Mouse (Mus musculus) midbrain, embryonic 10.5 days (tissue): Measurements from ENCODE around the gene Chad. TPM values are rescaled to one million over a fixed set of nuclear protein-coding genes. Genes with fewer than 3 reads are reported as not detected.

Experiments
- DNase-seq: peaks from one replicate; pipeline ENCODE4 v3.0.0-alpha.2; 2017; ENCODE audit warnings: low spot score
- H3K27ac ChIP-seq: fragments of 300-500 bp; sonication (generic); replicated peaks from 2 replicates; pipeline ENCODE4 v1.5.1; 2016; ENCODE audit warnings: mild to moderate bottlenecking
- H3K27me3 ChIP-seq: fragments of 300-500 bp; sonication (generic); 2 replicates; pipeline ENCODE4 v1.6.1; 2016; ENCODE audit warnings: low read depth, mild to moderate bottlenecking; ENCODE audit not compliant: poor library complexity, severe bottlenecking
- H3K36me3 ChIP-seq: fragments of 300-500 bp; sonication (generic); 2 replicates; pipeline ENCODE4 v1.6.1; 2016; ENCODE audit warnings: mild to moderate bottlenecking, moderate library complexity
- H3K4me1 ChIP-seq: fragments of 300-500 bp; sonication (generic); 2 replicates; pipeline ENCODE4 v1.6.1; 2016
- H3K4me3 ChIP-seq: fragments of 300-500 bp; sonication (generic); 2 replicates; pipeline ENCODE4 v1.5.1; 2016; ENCODE audit warnings: mild to moderate bottlenecking, moderate library complexity
- H3K9me3 ChIP-seq: fragments of 300-500 bp; sonication (generic); replicated peaks from 2 replicates; pipeline ENCODE4 v1.6.1; 2016; ENCODE audit warnings: mild to moderate bottlenecking
- WGBS: fragments of 180-500 bp; shearing (Covaris S2); methylation state at CpG from one replicate; pipeline ENCODE4 v1.1.7; 2016; 5-methylcytosine and 5-hydroxymethylcytosine counted together
- polyA plus RNA-seq: library from polyadenylated mRNA; unstranded; fragments of >200 nt; fragmentation: Nextera tagmentation; extraction: Ambion mirVana; gene quantifications from 2 replicates; pipeline ENCODE4 v1.2.1, GENCODE M21; 2016

The Chad gene
- polyA plus RNA-seq, 1 experiment from 2014 or later, result 0.39 TPM

DNA sequence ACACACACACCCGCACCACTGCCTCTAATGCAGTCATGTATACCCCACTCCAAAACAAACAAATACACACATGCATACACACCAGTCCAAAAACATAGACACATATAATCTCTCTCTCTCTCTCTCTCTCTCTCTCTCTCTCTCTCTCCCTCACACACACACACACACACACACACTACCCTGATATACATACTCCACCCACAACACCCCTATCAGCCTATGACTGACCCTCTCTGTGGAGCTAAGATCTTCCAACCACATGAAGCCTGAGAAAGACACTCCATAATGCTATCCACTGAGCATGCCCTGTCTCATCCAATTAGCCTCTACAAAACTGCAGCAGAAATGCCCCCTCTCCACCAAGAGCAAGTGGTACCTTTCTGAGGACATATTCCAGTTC, 7.0 kb downstream of the Chad start:
- peaks cover 14% of the 10 kb centered on the region for H3K36me3 ChIP-seq
- H3K27ac ChIP-seq, result no peak overlapping the region
- no peaks in the 10 kb centered on the region for H3K9me3 ChIP-seq
- no peak for DNase-seq
- H3K27me3 ChIP-seq, result peaks cover 8% of the 10 kb centered on the region
- WGBS, result 92% methylated on average over 1 of the region's 1 CpGs
- H3K4me3 ChIP-seq, result no peak overlapping the region
- peaks cover 9% of the 10 kb centered on the region for H3K4me1 ChIP-seq

DNA sequence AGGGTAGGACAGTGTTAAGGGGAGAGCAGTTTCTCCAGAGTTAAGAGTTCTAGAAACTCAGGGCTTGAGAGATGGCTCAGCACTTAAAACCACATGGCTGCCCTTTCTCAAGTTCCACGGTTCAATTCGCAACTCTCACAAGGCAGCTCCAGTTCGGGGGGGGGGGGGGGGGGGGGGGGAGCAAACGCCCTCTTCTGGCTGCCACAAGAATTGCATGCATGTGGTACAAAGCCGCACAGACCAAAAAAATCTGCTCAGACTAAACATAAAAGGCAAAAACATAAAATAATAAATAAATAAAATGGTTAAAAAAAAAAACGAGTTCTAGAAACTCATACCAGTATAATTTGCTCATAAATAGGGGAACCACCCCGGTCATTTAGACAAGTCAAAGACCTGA, 9.7 kb downstream of the Chad start:
- 26% methylated on average over 6 of the region's 7 CpGs for WGBS
- peaks cover 2% of the 10 kb centered on the region for H3K36me3 ChIP-seq
- no peak overlapping the region for H3K27ac ChIP-seq
- H3K27me3 ChIP-seq, result no peaks in the 10 kb centered on the region
- H3K4me1 ChIP-seq, result peaks cover 13% of the 10 kb centered on the region
- no peak overlapping the region for H3K4me3 ChIP-seq
- DNase-seq, result no peak
- no peaks in the 10 kb centered on the region for H3K9me3 ChIP-seq

DNA sequence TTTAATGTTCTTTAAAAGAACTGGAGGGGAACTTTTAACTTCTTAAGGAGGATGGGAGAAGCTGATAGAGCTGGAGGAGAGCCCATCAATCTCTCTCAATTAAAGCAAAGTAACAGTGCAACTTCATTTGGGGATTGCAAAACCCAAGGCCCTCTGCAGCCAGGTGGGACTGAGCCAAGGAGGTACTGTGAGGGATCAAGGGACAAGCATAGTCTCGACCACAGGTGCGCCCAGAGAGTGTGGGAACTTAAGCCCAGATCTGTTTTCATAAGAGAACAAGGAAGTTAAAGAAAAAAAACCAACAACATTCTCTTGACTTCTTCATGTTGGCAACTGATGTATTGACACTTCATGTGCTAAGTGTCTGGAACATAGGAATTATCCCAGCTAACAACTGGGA, 10.2 kb downstream of the Chad start:
- 72% methylated on average over 2 of the region's 2 CpGs for WGBS
- Histone ChIP-seq H3K4me1 (peaks cover 13% of the 10 kb centered on the region), H3K27ac (no peak overlapping the region)

DNA sequence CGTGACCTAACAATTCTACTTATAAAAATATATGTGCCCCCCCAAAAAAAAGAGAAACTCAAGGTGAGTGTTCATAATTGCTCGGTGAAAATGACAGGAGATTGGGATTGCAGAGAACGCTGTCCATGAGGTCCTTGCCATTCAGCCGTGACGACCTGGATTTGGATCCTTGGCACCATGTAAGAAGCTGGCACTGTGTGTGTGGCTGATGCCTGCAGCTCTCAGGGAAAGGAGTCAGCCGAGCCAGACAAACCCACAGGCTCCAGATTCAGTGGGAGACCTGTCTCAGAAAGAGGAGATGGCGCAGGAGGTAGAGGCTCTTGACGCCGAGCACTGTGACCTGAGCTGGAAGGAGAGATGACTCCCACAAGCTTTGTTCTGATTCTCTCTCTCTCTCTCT, 11.5 kb downstream of the Chad start:
- no peak for DNase-seq
- no peak overlapping the region for H3K4me3 ChIP-seq
- 92% methylated on average over 9 of the region's 9 CpGs for WGBS

More for the DNA sequence above, 10.2 kb downstream of the Chad start:
- H3K4me3 ChIP-seq, result no peak overlapping the region
- DNase-seq, result no peak
- H3K27me3 ChIP-seq, result no peaks in the 10 kb centered on the region
- H3K36me3 ChIP-seq, result no peaks in the 10 kb centered on the region
- H3K9me3 ChIP-seq, result no peaks in the 10 kb centered on the region

DNA sequence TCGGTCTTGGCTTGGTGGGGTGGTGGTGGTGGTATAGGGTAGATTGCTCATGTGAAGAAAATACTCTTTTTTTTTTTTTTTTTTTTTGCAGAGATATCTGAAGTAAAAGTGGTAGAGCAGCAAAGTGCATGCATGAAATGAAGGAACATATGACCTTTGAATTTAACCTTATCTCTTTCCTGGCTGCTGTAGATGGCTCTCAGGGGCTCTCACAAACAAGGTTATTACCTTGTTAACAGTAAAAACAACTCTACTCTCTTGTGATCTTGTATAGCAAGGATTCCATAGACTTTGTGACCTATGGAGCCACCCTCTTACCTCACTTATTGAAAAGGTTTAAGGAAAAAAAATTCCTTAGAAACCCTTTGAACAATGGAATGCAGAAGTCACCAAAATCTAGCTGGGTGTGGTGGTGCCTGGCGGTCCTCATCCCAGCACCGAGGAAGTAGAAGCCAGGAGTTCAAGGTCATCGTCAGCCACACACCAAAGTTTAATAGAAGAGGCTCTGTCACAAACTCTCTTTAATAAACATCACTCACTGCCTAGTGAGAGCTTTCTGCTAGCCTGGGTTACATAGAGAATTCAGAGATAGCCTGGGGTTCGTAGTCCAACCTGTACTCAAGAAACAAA, 15.4 kb downstream of the Chad start:
- H3K4me1 ChIP-seq, result peaks cover 4% of the 10 kb centered on the region; the same call in 1 of the 2 replicates
- DNase-seq, result no peak
- H3K4me3 ChIP-seq, result no peak overlapping the region
- no peak overlapping the region for H3K27ac ChIP-seq
- H3K9me3 ChIP-seq, result no peaks in the 10 kb centered on the region
- H3K27me3 ChIP-seq, result no peaks in the 10 kb centered on the region
- H3K36me3 ChIP-seq, result no peaks in the 10 kb centered on the region
- 96% methylated on average over 5 of the region's 5 CpGs for WGBS

More for the DNA sequence above, 11.5 kb downstream of the Chad start:
- Histone ChIP-seq H3K27ac (no peak overlapping the region), H3K4me1 (peaks cover 4% of the 10 kb centered on the region; the same call in 1 of the 2 replicates), H3K36me3 (no peaks in the 10 kb centered on the region), H3K9me3 (no peaks in the 10 kb centered on the region), H3K27me3 (no peaks in the 10 kb centered on the region)

DNA sequence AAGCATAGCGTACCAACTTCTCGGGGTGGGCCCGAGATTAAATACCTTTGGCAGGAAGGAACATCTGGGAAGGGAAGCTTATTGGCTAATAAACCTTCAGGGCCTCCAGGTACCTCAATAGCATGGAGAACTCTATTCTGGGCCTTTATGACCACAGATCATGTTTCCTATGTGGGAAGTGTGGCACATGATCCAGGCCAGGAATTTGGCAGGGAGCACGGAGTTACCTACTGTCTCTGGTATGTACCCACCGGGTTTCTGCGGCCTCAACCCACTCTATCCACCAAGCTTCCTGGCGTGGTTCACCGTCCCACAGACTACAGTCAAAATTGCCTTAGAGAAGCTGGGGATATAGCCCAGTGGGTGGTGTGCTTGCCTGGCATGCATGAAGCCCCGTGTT, 20.2 kb downstream of the Chad start:
- H3K36me3 ChIP-seq, result no peaks in the 10 kb centered on the region
- DNase-seq, result no peak
- no peak overlapping the region for H3K27ac ChIP-seq
- no peaks in the 10 kb centered on the region for H3K27me3 ChIP-seq
- WGBS, result 97% methylated on average over 9 of the region's 9 CpGs
- H3K9me3 ChIP-seq, result no peaks in the 10 kb centered on the region
- no peak overlapping the region for H3K4me3 ChIP-seq
- H3K4me1 ChIP-seq, result no peaks in the 10 kb centered on the region

DNA sequence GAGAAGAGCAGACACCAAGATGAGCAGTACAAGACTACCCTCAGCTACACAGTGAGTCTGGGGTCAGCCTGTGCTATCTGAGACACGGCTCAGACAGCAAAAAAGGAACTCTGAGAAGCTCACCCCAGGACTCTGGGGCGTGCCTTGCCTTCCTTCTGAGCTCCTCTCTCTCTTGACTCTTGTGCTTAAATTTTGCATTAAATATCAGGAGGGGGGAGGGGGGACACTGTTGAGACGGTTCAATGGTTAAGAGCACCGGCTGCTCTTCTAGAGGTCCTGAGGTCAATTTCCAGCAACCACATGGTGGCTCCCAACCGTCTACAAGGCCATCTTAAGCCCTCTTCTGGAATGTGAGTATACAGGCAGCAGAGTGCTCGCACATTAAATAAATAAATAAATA, 22.7 kb downstream of the Chad start:
- WGBS, result 76% methylated on average over 6 of the region's 6 CpGs
- no peak for DNase-seq
- H3K4me3 ChIP-seq, result no peak overlapping the region
- no peaks in the 10 kb centered on the region for H3K27me3 ChIP-seq
- no peaks in the 10 kb centered on the region for H3K9me3 ChIP-seq
- H3K4me1 ChIP-seq, result peaks cover 14% of the 10 kb centered on the region
- no peak overlapping the region for H3K27ac ChIP-seq
- no peaks in the 10 kb centered on the region for H3K36me3 ChIP-seq

DNA sequence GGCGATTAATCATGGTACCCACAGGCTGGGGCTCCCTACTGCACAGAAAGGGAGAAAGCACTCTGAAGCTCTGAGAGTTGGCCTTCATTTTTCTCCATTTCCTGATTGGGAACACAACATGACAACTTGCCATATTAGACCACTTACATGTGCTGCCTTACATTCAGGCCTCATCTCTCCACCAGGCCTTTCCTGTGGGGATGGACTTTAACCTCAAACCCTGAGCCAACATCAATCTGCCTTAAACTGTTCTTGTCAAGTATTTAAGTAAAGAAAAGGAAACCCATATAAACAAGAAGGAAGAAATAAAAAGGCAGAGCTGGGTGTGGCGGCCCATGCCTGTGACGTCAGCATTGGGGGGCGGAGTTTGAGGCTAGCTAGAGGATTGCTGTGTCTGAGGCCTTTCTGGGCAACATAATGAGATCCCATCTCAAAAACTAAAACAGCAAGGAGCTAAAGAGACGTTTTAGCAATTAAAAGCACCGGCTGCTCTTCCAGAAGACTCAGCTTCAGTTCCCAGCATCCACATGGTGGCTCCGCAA, 31.5 kb downstream of the Chad start:
- Histone ChIP-seq H3K4me1 (peaks cover 18% of the 10 kb centered on the region), H3K4me3 (no peak overlapping the region), H3K27me3 (peaks cover 11% of the 10 kb centered on the region; the same call in 1 of the 2 replicates), H3K36me3 (no peaks in the 10 kb centered on the region), H3K9me3 (no peaks in the 10 kb centered on the region), H3K27ac (no peak overlapping the region)
- DNase-seq, result no peak
- WGBS, result 68% methylated on average over 7 of the region's 7 CpGs

DNA sequence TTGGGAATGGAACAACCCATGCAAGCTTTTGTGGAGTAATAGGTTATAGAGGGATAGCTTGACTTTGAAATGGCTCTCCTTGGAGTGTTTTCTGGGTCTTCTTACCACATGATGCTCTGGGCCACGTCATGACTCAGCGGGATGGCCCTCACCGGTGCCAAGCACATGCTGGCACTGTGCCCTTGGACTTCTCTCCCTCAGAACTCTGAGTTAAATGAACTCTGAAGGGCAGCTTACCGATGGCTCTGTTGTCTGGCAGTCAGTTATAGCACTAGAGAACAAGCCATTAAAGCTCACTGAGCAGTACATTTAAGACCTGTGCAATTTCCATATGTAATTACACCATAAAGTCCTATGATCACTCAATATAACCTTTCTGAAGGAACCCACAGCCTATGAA, 32.5 kb downstream of the Chad start:
- Histone ChIP-seq H3K9me3 (no peaks in the 10 kb centered on the region), H3K27ac (no peak overlapping the region), H3K4me3 (no peak overlapping the region), H3K4me1 (peaks cover 21% of the 10 kb centered on the region), H3K36me3 (no peaks in the 10 kb centered on the region), H3K27me3 (peaks cover 15% of the 10 kb centered on the region)
- no peak for DNase-seq
- 97% methylated on average over 4 of the region's 4 CpGs for WGBS

DNA sequence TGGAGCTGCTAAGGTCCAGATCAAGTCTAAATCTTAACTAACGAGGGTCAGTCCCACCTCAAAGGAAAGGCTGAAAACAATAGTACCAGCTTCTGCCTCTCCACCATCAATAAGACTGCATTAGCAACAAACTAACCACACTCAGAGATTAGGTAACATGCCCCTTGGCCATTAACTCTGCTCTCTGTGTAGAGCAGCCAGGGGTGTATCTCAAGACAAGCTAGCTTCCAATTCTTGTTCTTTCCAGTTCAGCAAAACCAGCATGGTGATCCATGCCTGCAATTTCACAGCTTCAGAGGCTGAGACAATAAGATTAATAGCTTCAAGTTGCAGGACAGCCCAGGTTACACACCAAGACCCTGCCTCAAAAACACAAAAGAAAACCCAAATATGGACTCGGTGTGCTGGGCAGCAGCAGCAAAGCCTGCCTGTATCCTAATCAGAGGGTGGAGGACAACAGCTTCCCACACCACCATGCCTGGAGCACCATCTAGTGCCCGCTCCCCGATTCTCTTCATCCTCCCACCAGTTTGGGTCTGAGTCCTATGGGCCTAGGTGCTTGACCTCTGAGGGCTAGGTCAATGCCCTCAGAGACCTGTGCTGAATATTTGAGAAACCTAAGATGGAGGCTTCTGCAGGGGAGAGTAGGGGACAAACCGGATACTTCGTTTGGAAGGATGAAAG, 33.7 kb downstream of the Chad start:
- Histone ChIP-seq H3K36me3 (no peaks in the 10 kb centered on the region), H3K4me1 (peaks cover 24% of the 10 kb centered on the region), H3K27me3 (peaks cover 27% of the 10 kb centered on the region), H3K9me3 (no peaks in the 10 kb centered on the region), H3K27ac (no peak overlapping the region), H3K4me3 (no peak overlapping the region)
- DNase-seq, result no peak
- WGBS, result 78% methylated on average over 6 of the region's 6 CpGs

DNA sequence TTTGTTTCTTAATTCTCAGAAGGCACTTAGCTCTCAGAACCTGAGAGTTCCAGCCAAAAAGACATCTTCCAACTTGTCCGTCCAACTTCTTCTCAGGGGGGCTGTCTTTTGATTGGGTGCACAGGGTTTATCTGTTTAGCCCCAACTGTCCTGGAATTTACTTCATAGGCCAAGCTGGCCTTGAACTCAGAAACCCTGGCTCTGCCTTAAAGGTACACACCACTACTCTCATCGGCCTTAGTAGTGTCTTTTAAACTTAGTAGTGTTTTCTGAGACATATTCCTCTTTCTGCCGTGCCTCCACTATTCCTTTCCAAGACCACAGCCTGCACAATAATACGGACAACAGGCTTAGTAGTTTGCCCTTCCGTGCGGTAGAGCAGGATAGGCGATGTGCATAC, 35.6 kb downstream of the Chad start:
- DNase-seq, result no peak
- Histone ChIP-seq H3K27me3 (peaks cover 27% of the 10 kb centered on the region), H3K36me3 (no peaks in the 10 kb centered on the region), H3K4me3 (no peak overlapping the region), H3K9me3 (no peaks in the 10 kb centered on the region), H3K4me1 (peaks cover 24% of the 10 kb centered on the region), H3K27ac (no peak overlapping the region)
- WGBS, result 96% methylated on average over 7 of the region's 7 CpGs

DNA sequence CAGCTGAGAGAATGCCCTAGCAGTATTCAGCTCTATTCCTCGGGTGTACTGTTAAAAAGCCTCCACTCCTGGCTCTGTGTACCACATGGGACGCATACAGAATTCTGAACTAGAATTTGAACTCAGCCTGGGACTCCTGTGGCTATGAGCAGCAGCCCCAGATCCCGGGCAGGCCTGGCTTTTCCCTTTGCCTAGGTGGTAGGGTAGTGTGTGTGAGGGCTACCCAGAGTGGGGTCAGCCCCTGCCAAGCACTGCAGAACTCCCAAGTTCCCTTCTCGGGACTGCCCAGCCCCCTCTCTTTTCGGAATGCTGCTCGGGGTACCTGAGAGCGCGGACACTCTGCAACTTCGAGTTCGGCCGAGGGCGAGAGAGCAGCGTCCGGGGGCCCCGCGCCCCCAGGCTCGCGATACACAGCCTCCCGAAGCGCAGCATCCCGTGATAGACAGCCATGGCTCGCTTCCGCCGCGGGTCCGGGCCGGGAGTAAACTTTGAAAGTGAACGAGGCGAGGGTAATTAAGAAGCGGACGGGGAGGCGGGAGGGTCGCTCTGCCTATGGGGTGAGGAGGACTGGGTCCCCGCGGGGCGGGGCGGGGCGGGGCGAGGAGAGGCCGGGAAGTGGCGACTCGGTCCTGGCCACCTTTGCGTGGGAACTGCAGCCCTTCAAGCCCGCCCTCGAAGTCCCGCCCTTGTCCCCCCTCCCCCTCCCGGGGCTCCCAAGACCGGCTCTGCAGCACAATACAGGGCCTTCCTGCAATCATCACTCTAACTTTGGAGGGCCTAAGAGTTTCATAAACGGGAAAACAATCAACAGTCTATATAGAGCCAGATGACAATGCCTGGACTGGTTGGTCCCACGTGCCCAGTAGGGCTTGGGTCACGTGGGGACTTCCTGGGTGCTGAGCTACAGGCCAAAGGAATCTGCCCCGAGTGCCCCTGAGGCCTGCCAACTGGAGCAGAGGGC, 36.8 kb downstream of the Chad start, which contains the start of gene Acsf2:
Gene Acsf2 (minus strand): TSS at position 551 of the 961 bp plus-strand sequence.
- Histone ChIP-seq H3K9me3 (no peaks in the 10 kb centered on the region), H3K4me1 (peaks cover 24% of the 10 kb centered on the region), H3K36me3 (no peaks in the 10 kb centered on the region), H3K27ac (peak within 1 kb of the TSS; percentile 84), H3K27me3 (peaks cover 27% of the 10 kb centered on the region), H3K4me3 (peak within 1 kb of the TSS; percentile 64)
- DNase-seq, result peak; percentile 88
- WGBS, result 2% methylated on average over 52 of the region's 52 CpGs
